Comparison of ENCODE assay signal across 14 mouse cellular contexts in the genomic region with DNA sequence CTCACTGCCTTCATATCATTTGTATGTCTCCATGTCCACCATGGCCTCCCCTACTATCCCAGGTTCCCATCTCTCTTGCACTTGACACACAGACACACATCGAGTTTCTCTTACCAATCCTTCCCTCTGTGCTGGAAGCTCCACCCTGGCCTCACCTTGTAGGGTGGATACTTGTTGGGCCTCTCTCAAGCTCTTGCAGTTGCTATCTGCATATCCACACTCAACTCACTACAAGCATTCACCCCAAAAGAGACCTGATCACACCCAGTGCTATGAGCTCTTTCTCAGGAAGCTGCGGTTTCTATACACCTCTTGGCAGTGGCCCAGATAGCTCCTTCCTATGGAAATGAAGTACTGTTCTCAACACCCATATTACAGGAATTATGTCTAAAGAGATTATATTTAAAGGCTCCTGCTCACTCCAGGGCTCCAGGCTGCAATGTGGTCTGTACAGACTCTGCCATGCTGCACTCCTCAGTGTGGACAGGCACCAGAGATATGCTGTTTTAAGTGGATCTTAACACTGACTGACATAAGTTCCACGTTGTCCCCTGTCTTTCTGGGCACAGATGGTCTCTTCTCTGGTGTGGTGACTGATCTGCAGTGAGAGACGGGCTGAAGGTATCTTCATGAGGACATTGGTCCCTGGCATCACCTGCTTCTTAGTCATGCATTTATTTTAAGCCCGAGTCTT.
DNase-seq lines count a peak whose midpoint lies in the region; ATAC-seq and TF ChIP-seq lines count a peak whose summit lies in the region.
"Had no signal": no experiment of that assay in that cellular context is flagged by ENCODE, and none has a peak within 500 bp of the region (broad histone marks: within the 10 kb centered on the region; RNA-seq: fewer than 3 reads in every experiment).

No protein-coding gene starts in this region.

- H3K4me1 ChIP-seq in cerebellum, adult 2 months (ENCODE audit: control insufficient read depth, insufficient read depth, low read length): peaks cover 35% of the 10 kb centered on the region
- peaks cover 4 to 11% of the 10 kb centered on the region in 2 experiments for H3K4me1 ChIP-seq in heart, embryonic 14.5 days (ENCODE audit: control insufficient read depth in 2 of 2, insufficient read depth in 2 of 2, low read length in 2 of 2)
- H3K4me1 ChIP-seq in midbrain, embryonic 14.5 days (ENCODE audit: control insufficient read depth, insufficient read depth, low read length): 0 out of 2 replicates have a peak, but pooled peaks cover 10% of the 10 kb centered on the region
- H3K4me1 ChIP-seq in midbrain, embryonic 10.5 days: no peaks in the 10 kb centered on the region
- peaks cover 9% of the 10 kb centered on the region for H3K4me1 ChIP-seq in olfactory bulb, adult 2 months (ENCODE audit: control insufficient read depth, insufficient read depth, low read length)
- no peaks in the 10 kb centered on the region for H3K4me1 ChIP-seq in lung, postnatal 0 days (ENCODE audit: insufficient read depth, low read depth, low read length)
- H3K4me1 ChIP-seq: limb, embryonic 15.5 days had no signal

- no peaks in the 10 kb centered on the region for H3K27me3 ChIP-seq in cerebellum, adult 2 months (ENCODE audit: control insufficient read depth, insufficient read depth, low read length)
- no peaks in the 10 kb centered on the region for H3K27me3 ChIP-seq in heart, embryonic 14.5 days (ENCODE audit: control insufficient read depth, insufficient read depth, low read length)
- H3K27me3 ChIP-seq in midbrain, embryonic 14.5 days (ENCODE audit: control insufficient read depth, insufficient read depth, low read length): no peaks in the 10 kb centered on the region
- H3K27me3 ChIP-seq in midbrain, embryonic 10.5 days (ENCODE audit: low read depth, poor library complexity, severe bottlenecking): no peaks in the 10 kb centered on the region
- no peaks in the 10 kb centered on the region for H3K27me3 ChIP-seq in lung, postnatal 0 days (replicated peaks; ENCODE audit: insufficient read depth, low read length)
- H3K27me3 ChIP-seq: limb, embryonic 15.5 days had no signal

- WGBS in cerebellum, adult 2 months: 34% methylated on average over 5 of the region's 5 CpGs
- 23% methylated on average over 5 of the region's 5 CpGs for WGBS in heart, embryonic 14.5 days
- 65% methylated on average over 5 of the region's 5 CpGs for WGBS in midbrain, embryonic 14.5 days
- 76% methylated on average over 5 of the region's 5 CpGs for WGBS in midbrain, embryonic 10.5 days
- 39% methylated on average over 5 of the region's 5 CpGs for WGBS in olfactory bulb, adult 2 months
- 56% methylated on average over 5 of the region's 5 CpGs for WGBS in lung, postnatal 0 days

- TF ChIP-seq CTCF in cerebellum, adult 2 months (IDR thresholded peaks at IDR 0.05; ENCODE audit: borderline replicate concordance, insufficient read depth, low read depth, low read length): no peak
- no peak for TF ChIP-seq CTCF in olfactory bulb, adult 2 months (IDR thresholded peaks at IDR 0.05; ENCODE audit: insufficient read depth, low read depth, low read length)
- no peak for TF ChIP-seq CTCF in lung, postnatal 0 days (IDR thresholded peaks at IDR 0.05)

- H3K4me3 ChIP-seq in cerebellum, adult 2 months (replicated peaks; ENCODE audit: insufficient read depth, low read depth, low read length): no peak overlapping the region
- H3K4me3 ChIP-seq in heart, embryonic 14.5 days (ENCODE audit: control insufficient read depth in 1 of 2, insufficient read depth in 1 of 2, low read depth in 1 of 2, low read length in 2 of 2): no peak overlapping the region
- H3K4me3 ChIP-seq in midbrain, embryonic 14.5 days (replicated peaks; ENCODE audit: low read depth, low read length): no peak overlapping the region
- H3K4me3 ChIP-seq in midbrain, embryonic 10.5 days: no peak overlapping the region
- H3K4me3 ChIP-seq in olfactory bulb, adult 2 months (ENCODE audit: insufficient read depth, low read depth, low read length): no peak overlapping the region
- H3K4me3 ChIP-seq in lung, postnatal 0 days (ENCODE audit: low read depth, low read length): no peak overlapping the region
- H3K4me3 ChIP-seq: limb, embryonic 15.5 days had no signal

- DNase-seq in cerebellum, adult 2 months: peak; percentile 49 to 75
- DNase-seq in cerebellum, postnatal 10 days: no peak
- no peak for DNase-seq in heart, adult 8-10 months (ENCODE audit: low spot score)
- no peak for DNase-seq in midbrain, embryonic 14.5 days
- no peak for DNase-seq in midbrain, embryonic 10.5 days (ENCODE audit: low spot score)
- DNase-seq in lung, postnatal 0 days (ENCODE audit: low spot score): no peak
- DNase-seq: gastrocnemius, postnatal 25 days; kidney, adult 9 months; lung, postnatal 36 days; retina, postnatal 1 day; thymus, postnatal 4 days had no signal

- TF ChIP-seq POLR2A in cerebellum, adult 2 months (IDR thresholded peaks at IDR 0.05; ENCODE audit: borderline replicate concordance, insufficient read depth, low read length): no peak
- TF ChIP-seq POLR2A in olfactory bulb, adult 2 months (IDR thresholded peaks at IDR 0.05; ENCODE audit: insufficient read depth, low read depth, low read length): no peak

- H3K4me2 ChIP-seq in heart, embryonic 14.5 days (ENCODE audit: low read length): no peak overlapping the region
- H3K4me2 ChIP-seq in midbrain, embryonic 14.5 days (ENCODE audit: low read length): no peak overlapping the region
- no peak overlapping the region for H3K4me2 ChIP-seq in lung, postnatal 0 days (replicated peaks; ENCODE audit: low read depth, low read length)
- H3K4me2 ChIP-seq: limb, embryonic 15.5 days had no signal

- no peaks in the 10 kb centered on the region for H3K9me3 ChIP-seq in heart, embryonic 14.5 days (ENCODE audit: control insufficient read depth, low read length)
- H3K9me3 ChIP-seq in midbrain, embryonic 14.5 days (ENCODE audit: control insufficient read depth, low read length): no peaks in the 10 kb centered on the region
- H3K9me3 ChIP-seq in midbrain, embryonic 10.5 days (replicated peaks): no peaks in the 10 kb centered on the region
- no peaks in the 10 kb centered on the region for H3K9me3 ChIP-seq in lung, postnatal 0 days (ENCODE audit: low read length)
- H3K9me3 ChIP-seq: limb, embryonic 15.5 days had no signal

- H3K27ac ChIP-seq in cerebellum, adult 2 months (ENCODE audit: insufficient read depth, low read length): peak overlapping the region; percentile 85; the same call in 1 of the 2 replicates
- H3K27ac ChIP-seq in heart, embryonic 14.5 days (replicated peaks in 1 of 2; ENCODE audit: control insufficient read depth in 1 of 2, insufficient read depth in 1 of 2, low read depth in 2 of 2, low read length in 2 of 2): peak overlapping the region; percentile 10 to 14; a peak in 1 of 4 replicates
- peak overlapping the region; percentile 32 for H3K27ac ChIP-seq in midbrain, embryonic 14.5 days (replicated peaks; ENCODE audit: low read depth, low read length)
- no peak overlapping the region for H3K27ac ChIP-seq in midbrain, embryonic 10.5 days (replicated peaks)
- H3K27ac ChIP-seq in olfactory bulb, adult 2 months (ENCODE audit: insufficient read depth, low read depth, low read length): peak overlapping the region; percentile 94
- no peak overlapping the region for H3K27ac ChIP-seq in lung, postnatal 0 days (ENCODE audit: low read length)
- H3K27ac ChIP-seq: limb, embryonic 15.5 days had no signal

- H3K9ac ChIP-seq in heart, embryonic 14.5 days (ENCODE audit: low read length): no peak overlapping the region
- H3K9ac ChIP-seq in midbrain, embryonic 14.5 days (replicated peaks; ENCODE audit: low read length): no peak overlapping the region
- H3K9ac ChIP-seq in lung, postnatal 0 days (replicated peaks; ENCODE audit: low read depth): no peak overlapping the region
- H3K9ac ChIP-seq: limb, embryonic 15.5 days had no signal

- TF ChIP-seq EP300 in lung, postnatal 0 days (IDR thresholded peaks at IDR 0.05): no peak

- ATAC-seq in heart, embryonic 14.5 days (ENCODE audit: insufficient number of reproducible peaks, insufficient read depth, low FRiP score, low read depth): 0 out of 2 replicates have a peak, but pooled peaks have one; percentile 35
- no peak for ATAC-seq in midbrain, embryonic 14.5 days (ENCODE audit: low FRiP score, low TSS enrichment)
- ATAC-seq in lung, postnatal 0 days: no peak

- H3K36me3 ChIP-seq in heart, embryonic 14.5 days (ENCODE audit: control insufficient read depth, insufficient read depth, low read length): no peaks in the 10 kb centered on the region
- no peaks in the 10 kb centered on the region for H3K36me3 ChIP-seq in midbrain, embryonic 14.5 days (ENCODE audit: control insufficient read depth, insufficient read depth, low read length)
- no peaks in the 10 kb centered on the region for H3K36me3 ChIP-seq in midbrain, embryonic 10.5 days
- H3K36me3 ChIP-seq in lung, postnatal 0 days (ENCODE audit: insufficient read depth, low read length): no peaks in the 10 kb centered on the region
- H3K36me3 ChIP-seq: limb, embryonic 15.5 days had no signal

Comparison
In these comparisons a context has a peak if more than half of its experiments do, and no peak if none do; other contexts are left out.
1. DNase-seq: peak in cerebellum, adult 2 months (2 of 2); none in cerebellum, postnatal 10 days (0 of 2), heart, adult 8-10 months (single experiment), midbrain, embryonic 14.5 days (single experiment), midbrain, embryonic 10.5 days (single experiment) and lung, postnatal 0 days (single experiment).
2. H3K27ac ChIP-seq: peak in cerebellum, adult 2 months (single experiment), heart, embryonic 14.5 days (2 of 2), midbrain, embryonic 14.5 days (single experiment) and olfactory bulb, adult 2 months (single experiment); none in midbrain, embryonic 10.5 days (single experiment) and lung, postnatal 0 days (single experiment).